Mouse (Mus musculus): ENCODE data around the gene Naa16.

DNA sequence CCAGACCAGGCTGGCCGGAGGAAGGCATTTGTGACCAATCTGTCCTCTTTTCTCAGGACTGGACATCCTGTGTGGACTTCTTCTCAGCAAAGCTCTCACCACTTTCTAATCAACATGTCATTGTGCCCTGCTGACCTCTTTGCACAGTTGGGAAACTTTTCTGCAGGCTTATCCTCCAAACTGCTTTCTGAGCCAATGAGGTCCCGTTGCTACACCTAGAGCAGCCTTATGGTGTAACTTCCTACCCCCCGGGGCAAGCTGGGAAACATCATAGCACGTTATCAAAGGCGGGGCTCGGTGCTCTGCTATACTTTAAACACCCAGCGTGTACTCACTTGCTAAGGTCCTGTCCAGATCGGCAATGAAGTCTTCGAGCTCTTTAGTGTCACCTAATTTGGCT is 100.7 kb downstream of the Naa16 start:
- TF ChIP-seq POLR2A (IDR thresholded peaks at IDR 0.05; ENCODE audit: control insufficient read depth, low read depth, low read length) (no peak), CTCF (IDR thresholded peaks at IDR 0.05; ENCODE audit: control insufficient read depth, insufficient read depth, insufficient replicate concordance, low read depth, low read length) (no peak)

Data from testis, adult 2 months (tissue).